Mouse (Mus musculus): ENCODE results near the gene Mgat2. TPM values are rescaled to one million over a fixed set of nuclear protein-coding genes. Genes with fewer than 3 reads are reported as not detected.

The Mgat2 gene
- polyA plus RNA-seq (2012; rRNA removed), result 8.0 and 13.5 TPM in 2 replicates

GRCm38 (mm10) chr12:69183583-69184308 lies at the start of gene Mgat2, which contains the start of gene Rpl36al:
TSS of gene Mgat2 (plus strand) at chr12:69184157.
TSS of gene Rpl36al (minus strand) at chr12:69184083.

GRCm38 (mm10) chr12:69158765-69159577 lies 25.0 kb upstream of the Mgat2 start, which contains the start of gene Rps29:
TSS of gene Rps29 (minus strand) at chr12:69159186.

GRCm38 (mm10) chr12:69168461-69169106 lies 15.4 kb upstream of the Mgat2 start, which contains the start of gene Lrr1:
TSS of gene Lrr1 (plus strand) at chr12:69168814.

DNA sequence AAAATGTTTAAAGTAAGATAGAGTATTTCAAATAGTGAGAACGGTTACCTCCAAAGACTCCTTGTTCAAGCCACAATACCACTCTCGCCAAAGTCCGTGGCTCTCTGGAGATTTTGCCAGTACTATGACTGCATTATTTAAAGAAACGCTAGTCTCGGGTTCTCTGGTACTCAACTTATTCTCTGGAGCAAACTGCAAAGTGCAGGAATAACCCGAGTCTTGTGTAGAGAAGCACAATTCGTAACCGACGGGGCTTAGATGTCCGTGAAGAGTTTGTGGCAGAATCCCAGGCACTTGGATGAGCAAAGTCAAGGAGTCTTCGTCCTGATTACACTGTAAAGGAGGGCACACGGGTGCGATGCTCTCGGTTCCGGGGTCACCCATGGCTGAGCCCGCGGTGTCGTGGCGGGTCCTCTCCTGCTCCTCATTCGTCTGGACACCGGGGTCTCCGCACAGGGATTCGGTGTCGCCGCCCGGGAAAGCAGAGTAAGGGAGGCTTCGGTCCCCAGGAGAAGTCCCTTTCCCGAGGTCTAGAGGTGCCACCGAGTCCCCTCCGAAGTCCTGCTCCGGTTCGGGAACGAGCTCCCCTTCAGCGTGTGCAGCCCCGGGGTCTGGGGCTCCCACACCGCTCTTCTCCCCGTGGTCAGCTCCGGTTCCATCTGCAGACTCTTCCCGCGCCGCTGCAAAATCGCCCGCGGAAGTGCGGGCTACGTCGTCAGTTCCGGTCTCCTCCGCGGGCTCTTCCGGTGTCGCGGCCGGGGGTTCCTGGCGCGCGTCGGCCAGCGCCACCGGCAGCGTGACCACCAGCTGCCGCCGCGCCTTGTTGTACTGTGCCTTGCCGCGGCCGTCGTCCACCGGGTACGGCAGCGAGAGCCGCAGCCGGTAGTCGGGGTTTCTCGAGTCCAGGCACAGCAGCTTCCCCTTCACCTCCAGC lies 12.8 kb downstream of the Mgat2 start, which contains the start of gene Gm49383:
Gene Gm49383 (minus strand): TSS at position 661 of the 934 bp plus-strand sequence.

GRCm38 (mm10) chr12:69198164-69198535 lies 14.2 kb downstream of the Mgat2 start, which contains the start of gene Dnaaf2:
TSS of gene Dnaaf2 (minus strand) at chr12:69198429.

DNA sequence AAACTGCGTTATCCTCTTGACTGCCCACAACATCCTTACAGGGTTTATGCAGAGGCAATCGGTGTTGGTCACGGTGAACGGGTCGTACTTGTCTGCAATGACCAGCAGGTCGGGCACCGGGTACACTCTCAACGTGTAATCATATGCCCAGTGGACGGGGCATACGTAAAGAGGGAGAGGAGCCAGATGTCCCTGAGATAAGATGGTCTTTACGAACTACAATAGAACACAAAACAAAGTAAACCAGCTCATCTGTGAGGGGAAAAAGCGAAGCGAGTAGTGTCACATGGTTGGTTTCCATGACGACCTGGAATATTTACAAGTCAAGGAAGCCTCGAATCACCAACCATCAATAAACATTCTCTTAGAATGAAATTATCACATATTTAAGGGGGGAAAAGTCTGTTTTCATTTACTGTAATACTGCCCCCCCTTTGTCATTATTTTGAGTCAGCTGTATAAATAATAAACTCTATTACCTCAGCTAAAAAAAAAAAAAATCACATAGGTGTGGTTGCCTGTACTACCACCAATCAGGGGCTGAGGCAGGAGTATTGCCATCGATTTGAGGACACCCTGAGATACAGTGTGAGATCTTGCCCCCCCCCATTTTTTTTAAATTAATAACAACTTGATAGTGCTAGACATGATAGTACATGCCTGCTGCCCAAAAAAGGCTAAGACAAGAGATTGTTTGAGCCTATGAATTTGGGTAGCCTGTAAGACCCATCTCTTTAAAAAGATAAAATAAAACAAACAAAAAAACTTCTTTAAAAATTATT lies 20.3 kb downstream of the Mgat2 start, which contains the start of gene Gm49384:
Gene Gm49384 (minus strand): TSS at position 216 of the 782 bp plus-strand sequence.

DNA sequence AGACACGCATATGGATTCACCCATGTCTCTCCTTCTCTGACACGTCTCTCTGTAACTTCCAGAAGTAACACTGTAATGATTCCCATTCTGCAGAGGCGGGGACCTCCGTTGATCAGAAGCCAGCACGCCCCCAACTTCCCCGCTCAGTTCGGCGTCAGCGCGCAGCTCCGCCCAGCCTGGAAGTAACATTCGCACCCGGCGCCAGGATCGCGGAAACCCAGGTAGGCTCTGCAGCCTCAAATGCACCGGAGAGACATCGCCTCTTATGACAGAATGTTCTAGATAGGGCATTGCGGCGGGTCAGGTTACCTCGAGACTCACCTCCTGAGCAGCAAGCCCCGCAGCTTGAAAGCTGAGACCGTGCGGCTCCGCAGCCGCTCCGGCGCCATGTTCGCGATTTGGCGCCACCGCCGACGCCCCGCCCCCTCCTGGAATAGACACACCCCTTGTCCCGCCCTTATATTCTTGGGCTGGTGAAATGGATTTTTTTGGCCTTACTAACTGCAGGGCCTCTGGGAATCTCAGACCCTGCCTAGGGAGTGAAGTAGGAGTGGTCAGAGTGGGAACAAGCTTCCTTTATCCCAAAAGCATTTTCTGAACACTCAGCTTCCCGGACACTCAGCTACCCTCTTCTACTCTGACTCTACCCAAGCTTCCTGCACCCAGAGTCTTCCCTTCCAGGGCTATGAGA lies 44.0 kb downstream of the Mgat2 start, which contains the start of gene Pole2:
Gene Pole2 (minus strand): TSS at position 420 of the 691 bp plus-strand sequence.

Other genes with a start within 250 kb of the Mgat2 start
- 863 and 992 TPM in 2 replicates for gene Rps29, start 25.0 kb upstream of the Mgat2 start, polyA plus RNA-seq (2012; rRNA removed)
- gene Lrr1, start 15.3 kb upstream of the Mgat2 start, polyA plus RNA-seq (2012; rRNA removed), result 1.3 and 1.9 TPM in 2 replicates
- gene Rpl36al, start 74 bp upstream of the Mgat2 start, polyA plus RNA-seq (2012; rRNA removed), result 13.5 and 13.7 TPM in 2 replicates
- gene Gm49383, start 12.9 kb downstream of the Mgat2 start, polyA plus RNA-seq (2012; rRNA removed), result 1.2 and 1.5 TPM in 2 replicates
- 0.44 and 0.66 TPM in 2 replicates for gene Dnaaf2, start 14.3 kb downstream of the Mgat2 start, polyA plus RNA-seq (2012; rRNA removed)
- not detected in 2 replicates for gene Gm49384, start 20.1 kb downstream of the Mgat2 start, polyA plus RNA-seq (2012; rRNA removed)
- 1.1 and 1.9 TPM in 2 replicates for gene Pole2, start 44.0 kb downstream of the Mgat2 start, polyA plus RNA-seq (2012; rRNA removed)
- 0.22 and 0.31 TPM in 2 replicates for gene Klhdc1, start 57.0 kb downstream of the Mgat2 start, polyA plus RNA-seq (2012; rRNA removed)
- gene Klhdc2, start 112.5 kb downstream of the Mgat2 start, polyA plus RNA-seq (2012; rRNA removed), result 12.9 and 24.8 TPM in 2 replicates
- gene Nemf, start 173.0 kb downstream of the Mgat2 start, polyA plus RNA-seq (2012; rRNA removed), result 0.20 and 0.52 TPM in 2 replicates
- 113 and 199 TPM in 2 replicates for gene Arf6, start 188.0 kb downstream of the Mgat2 start, polyA plus RNA-seq (2012; rRNA removed)
- gene Gm9887, start 188.3 kb downstream of the Mgat2 start, polyA plus RNA-seq (2012; rRNA removed), result 0.76 and 1.1 TPM in 2 replicates